Mouse (Mus musculus) testis, adult 2 months (tissue): ENCODE data around the gene Fxyd7. TPM values are rescaled to one million over a fixed set of nuclear protein-coding genes. Genes with fewer than 3 reads are reported as not detected.

ENCODE experiments used
- H3K27ac ChIP-seq: fragments of 200-500 bp; 2 replicates; pipeline ENCODE4 v1.5.1; 2012; ENCODE audit warnings: low read depth, low read length; ENCODE audit not compliant: control insufficient read depth, insufficient read depth
- H3K27me3 ChIP-seq: fragments of 200-500 bp; 2 replicates; pipeline ENCODE4 v1.6.1; 2012; ENCODE audit warnings: mild to moderate bottlenecking, low read length, moderate library complexity; ENCODE audit not compliant: control insufficient read depth, insufficient read depth
- H3K36me3 ChIP-seq: fragments of 200-500 bp; 2 replicates; pipeline ENCODE4 v1.6.1; 2012; ENCODE audit warnings: mild to moderate bottlenecking, low read length; ENCODE audit not compliant: control insufficient read depth, insufficient read depth
- H3K4me1 ChIP-seq: fragments of 200-500 bp; 2 replicates; pipeline ENCODE4 v1.6.1; 2012; ENCODE audit warnings: low read length; ENCODE audit not compliant: control insufficient read depth, insufficient read depth
- H3K4me3 ChIP-seq: fragments of 200-500 bp; 2 replicates; pipeline ENCODE4 v1.5.1; 2012; ENCODE audit warnings: low read depth, mild to moderate bottlenecking, low read length, moderate library complexity, mixed read lengths; ENCODE audit not compliant: control insufficient read depth
- CTCF ChIP-seq: fragments of 200-500 bp; IDR thresholded peaks from 2 replicates; pipeline ENCODE4 v1.5.1; 2012; ENCODE audit warnings: low read depth, mild to moderate bottlenecking, inconsistent platforms, low read length, moderate library complexity; ENCODE audit not compliant: control insufficient read depth, insufficient read depth, insufficient replicate concordance
- POLR2A ChIP-seq: fragments of 200-500 bp; IDR thresholded peaks from 2 replicates; pipeline ENCODE4 v1.6.1; 2012; ENCODE audit warnings: low read depth, mild to moderate bottlenecking, inconsistent platforms, low read length, moderate library complexity; ENCODE audit not compliant: control insufficient read depth
- polyA plus RNA-seq: library from polyadenylated mRNA; depleted of rRNA; stranded (reverse); fragments of >200 nt; gene quantifications from 2 replicates; pipeline ENCODE4 v1.2.3, GENCODE M21; 2012

The Fxyd7 gene
- polyA plus RNA-seq, 1 experiment = 1.6 TPM

- no peak for TF ChIP-seq CTCF
- TF ChIP-seq POLR2A = no peak
- Histone ChIP-seq H3K27ac (no peak within 1 kb of the TSS), H3K27me3 (no peaks in the 10 kb centered on the region), H3K36me3 (no peaks in the 10 kb centered on the region), H3K4me1 (no peaks in the 10 kb centered on the region; the same call in 1 of the 2 replicates), H3K4me3 (no peak within 1 kb of the TSS)
Observed at GRCm38 (mm10) chr7:31076492-31076891, 25.2 kb upstream of the Fxyd7 start, which contains the start of gene Fxyd3. Fxyd3 (minus strand) TSS chr7:31076704.

DNA sequence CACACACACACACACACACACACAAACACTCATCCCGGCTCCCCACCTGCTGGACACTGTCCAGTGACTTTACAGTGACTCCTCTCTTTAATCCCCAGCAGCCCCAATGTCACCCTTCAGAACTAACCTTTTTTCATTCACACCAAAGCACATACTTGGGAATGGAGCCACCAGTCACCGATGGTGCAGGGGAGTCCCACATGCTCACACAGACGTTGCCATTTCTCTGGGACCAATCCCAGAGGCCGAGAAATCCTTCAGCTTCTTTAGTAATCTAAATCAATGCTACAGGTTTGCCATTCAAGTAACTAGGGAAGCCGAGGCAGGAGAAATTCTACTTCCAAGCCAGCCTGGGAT, 23.4 kb upstream of the Fxyd7 start:
- no peaks in the 10 kb centered on the region for H3K27me3 ChIP-seq
- H3K4me1 ChIP-seq = no peaks in the 10 kb centered on the region; the same call in 1 of the 2 replicates
- no peak overlapping the region for H3K27ac ChIP-seq
- H3K36me3 ChIP-seq = no peaks in the 10 kb centered on the region
- no peak overlapping the region for H3K4me3 ChIP-seq
- TF ChIP-seq CTCF (no peak), POLR2A (no peak)

DNA sequence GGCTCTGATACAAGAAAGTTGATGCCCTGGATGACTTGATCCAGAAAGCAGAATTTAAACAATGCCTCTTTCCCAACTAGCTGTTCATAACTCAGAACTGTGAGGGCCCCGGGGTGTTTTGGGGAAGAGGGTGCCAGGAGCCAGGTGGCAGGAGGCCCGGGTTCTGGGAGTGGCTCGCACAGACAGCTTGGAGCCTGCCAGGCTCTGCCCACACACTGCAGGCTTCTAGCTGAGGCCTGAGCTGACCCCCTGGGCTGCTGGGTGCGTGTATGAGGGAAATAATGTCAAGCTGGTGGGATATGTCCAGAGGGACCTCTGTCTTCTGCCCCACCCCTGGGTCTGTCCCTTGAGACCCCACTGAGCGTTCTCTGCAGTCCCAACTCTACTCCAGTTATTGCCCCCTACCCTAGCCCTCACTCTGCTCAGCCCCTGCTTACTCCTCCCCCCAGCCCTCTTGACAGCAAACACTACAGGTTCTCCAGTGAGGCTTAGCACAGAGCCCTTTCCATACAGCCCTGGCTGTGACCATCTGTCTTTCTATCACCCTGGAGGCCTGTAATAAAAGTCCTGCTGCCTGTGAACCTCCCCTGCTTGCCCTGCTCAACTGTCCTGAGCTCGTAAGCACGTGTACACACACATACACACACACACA, 22.9 kb upstream of the Fxyd7 start:
- Histone ChIP-seq H3K4me3 (no peak overlapping the region), H3K4me1 (peaks cover 3% of the 10 kb centered on the region), H3K27me3 (no peaks in the 10 kb centered on the region), H3K36me3 (no peaks in the 10 kb centered on the region), H3K27ac (no peak overlapping the region)
- TF ChIP-seq POLR2A = no peak
- no peak for TF ChIP-seq CTCF

- no peak overlapping the region for H3K4me3 ChIP-seq
- TF ChIP-seq CTCF (no peak), POLR2A (no peak)
- no peaks in the 10 kb centered on the region for H3K36me3 ChIP-seq
- no peaks in the 10 kb centered on the region for H3K27me3 ChIP-seq
- no peak overlapping the region for H3K27ac ChIP-seq
- peaks cover 7% of the 10 kb centered on the region for H3K4me1 ChIP-seq
Observed at GRCm38 (mm10) chr7:31073546-31073945, 22.3 kb upstream of the Fxyd7 start.

- no peaks in the 10 kb centered on the region for H3K27me3 ChIP-seq
- no peak overlapping the region for H3K27ac ChIP-seq
- no peaks in the 10 kb centered on the region for H3K36me3 ChIP-seq
- no peak overlapping the region for H3K4me3 ChIP-seq
- no peak for TF ChIP-seq POLR2A
- no peak for TF ChIP-seq CTCF
- peaks cover 11% of the 10 kb centered on the region for H3K4me1 ChIP-seq
Observed at GRCm38 (mm10) chr7:31072326-31072725, 21.1 kb upstream of the Fxyd7 start.

DNA sequence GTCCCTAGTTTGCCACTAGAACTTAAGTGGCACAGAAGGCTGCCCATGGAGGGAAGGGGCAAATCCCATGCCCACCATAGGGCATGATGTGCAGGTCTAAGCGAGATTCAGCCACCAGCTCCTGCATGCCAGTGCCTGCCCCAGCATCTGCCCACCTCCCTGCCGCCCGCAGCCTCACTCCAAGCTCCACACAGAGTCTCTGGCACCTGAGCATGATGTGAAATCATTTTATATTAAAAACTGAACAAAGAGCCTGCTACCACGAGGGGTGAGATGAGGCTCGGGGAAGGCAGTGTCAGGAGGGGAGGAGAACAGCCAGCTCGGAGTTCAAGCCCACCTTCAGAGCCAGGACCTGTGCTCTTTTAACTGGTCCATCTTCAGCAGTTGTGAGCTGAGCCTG, 19.1 kb upstream of the Fxyd7 start:
- TF ChIP-seq CTCF (no peak), POLR2A (no peak)
- no peaks in the 10 kb centered on the region for H3K36me3 ChIP-seq
- peaks cover 14% of the 10 kb centered on the region for H3K4me1 ChIP-seq
- H3K27me3 ChIP-seq = no peaks in the 10 kb centered on the region
- H3K27ac ChIP-seq = no peak overlapping the region
- H3K4me3 ChIP-seq = no peak overlapping the region

- no peak overlapping the region for H3K4me3 ChIP-seq
- H3K27ac ChIP-seq = no peak overlapping the region
- TF ChIP-seq CTCF = no peak
- TF ChIP-seq POLR2A = no peak
Observed at GRCm38 (mm10) chr7:31069491-31069890, 18.2 kb upstream of the Fxyd7 start.

GRCm38 (mm10) chr7:31067836-31068235, 16.6 kb upstream of the Fxyd7 start:
- Histone ChIP-seq H3K27me3 (no peaks in the 10 kb centered on the region), H3K36me3 (no peaks in the 10 kb centered on the region), H3K4me1 (peaks cover 14% of the 10 kb centered on the region), H3K4me3 (no peak overlapping the region), H3K27ac (no peak overlapping the region)
- no peak for TF ChIP-seq POLR2A
- no peak for TF ChIP-seq CTCF

More at GRCm38 (mm10) chr7:31069491-31069890, 18.2 kb upstream of the Fxyd7 start:
- Histone ChIP-seq H3K36me3 (no peaks in the 10 kb centered on the region), H3K27me3 (no peaks in the 10 kb centered on the region), H3K4me1 (peaks cover 14% of the 10 kb centered on the region)
